Mouse (Mus musculus) hindbrain, postnatal 0 days (tissue): ENCODE measurements at regions not wholly inside any gene's neighbourhood (a gene's known extent, or its start where the extent isn't known, plus 50 kb on each side); places are given as distances from the start of the nearest gene placed in this dataset.

ENCODE experiments used
- ATAC-seq: fragments of 200-750 bp; cut with Nextera tagmentation; 2 replicates; pipeline ENCODE4 v1.8.0; 2017; ENCODE audit warnings: mild to moderate bottlenecking, moderate TSS enrichment, moderate library complexity
- DNase-seq: peaks from one replicate; pipeline ENCODE4 v3.0.0-alpha.2; 2015; ENCODE audit warnings: low spot score
- H3K27ac ChIP-seq: fragments of 300-500 bp; sonication (generic); 2 replicates; pipeline ENCODE4 v1.5.1; 2014; ENCODE audit warnings: mild to moderate bottlenecking
- H3K27me3 ChIP-seq: fragments of 300-500 bp; sonication (generic); 2 replicates; pipeline ENCODE4 v1.6.1; 2014; ENCODE audit warnings: low read length, mixed read lengths; ENCODE audit not compliant: insufficient read depth
- H3K36me3 ChIP-seq: fragments of 300-500 bp; sonication (generic); 2 replicates; pipeline ENCODE4 v1.6.1; 2014; ENCODE audit warnings: low read length, mixed read lengths; ENCODE audit not compliant: insufficient read depth
- H3K4me1 ChIP-seq: fragments of 300-500 bp; sonication (generic); 2 replicates; pipeline ENCODE4 v1.6.1; 2014; ENCODE audit warnings: antibody characterized with exemption, low read length, mixed read lengths; ENCODE audit not compliant: insufficient read depth
- H3K4me2 ChIP-seq: fragments of 300-500 bp; sonication (generic); 2 replicates; pipeline ENCODE4 v1.6.1; 2014; ENCODE audit warnings: low read depth, mild to moderate bottlenecking, low read length, moderate library complexity, mixed read lengths
- H3K4me3 ChIP-seq: fragments of 300-500 bp; sonication (generic); 2 replicates; pipeline ENCODE4 v1.5.1; 2014; ENCODE audit warnings: low read length
- H3K9ac ChIP-seq: fragments of 300-500 bp; sonication (generic); replicated peaks from 2 replicates; pipeline ENCODE4 v1.6.1; 2014; ENCODE audit warnings: mild to moderate bottlenecking, low read length, moderate library complexity, mixed read lengths
- H3K9me3 ChIP-seq: fragments of 300-500 bp; sonication (generic); 2 replicates; pipeline ENCODE4 v1.6.1; 2016; ENCODE audit warnings: low read length, mixed read lengths
- CTCF ChIP-seq: IDR thresholded peaks from 2 replicates; pipeline ENCODE4 v1.5.1; 2016; ENCODE audit warnings: antibody characterized with exemption, control low read depth, low read depth
- WGBS: fragments of 180-500 bp; shearing (Covaris S2); extraction: QIAGEN DNeasy Blood & Tissue Kit; methylation state at CpG from one replicate; pipeline ENCODE4 v1.1.7; 2014; 5-methylcytosine and 5-hydroxymethylcytosine counted together

DNA sequence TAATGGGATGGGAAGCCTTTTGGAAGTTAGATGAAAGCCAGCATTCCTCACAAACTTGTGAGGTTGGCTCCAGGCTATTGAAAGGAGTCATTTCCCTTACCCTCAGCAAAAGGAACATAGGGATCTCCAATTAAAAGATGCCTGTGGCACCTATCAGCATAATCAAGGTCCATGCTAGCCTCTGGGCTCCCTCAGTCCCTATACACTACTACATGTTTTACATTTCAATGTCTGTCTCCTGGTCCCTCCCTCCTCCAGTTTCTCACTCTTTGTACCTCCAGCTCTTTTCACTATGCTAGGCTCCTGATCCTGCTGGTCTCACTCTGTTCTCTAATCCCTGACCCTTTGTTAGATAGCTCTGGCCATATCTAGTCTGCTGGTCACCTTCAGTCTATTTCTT lies 790.6 kb downstream of the Defb40 start:
- Histone ChIP-seq H3K27me3 (no peaks in the 10 kb centered on the region), H3K4me1 (no peaks in the 10 kb centered on the region), H3K9ac (no peak overlapping the region), H3K9me3 (no peaks in the 10 kb centered on the region), H3K27ac (no peak overlapping the region), H3K36me3 (no peaks in the 10 kb centered on the region), H3K4me2 (no peak overlapping the region), H3K4me3 (no peak overlapping the region)
- DNase-seq: no peak
- no peak for ATAC-seq
- TF ChIP-seq CTCF: no peak

DNA sequence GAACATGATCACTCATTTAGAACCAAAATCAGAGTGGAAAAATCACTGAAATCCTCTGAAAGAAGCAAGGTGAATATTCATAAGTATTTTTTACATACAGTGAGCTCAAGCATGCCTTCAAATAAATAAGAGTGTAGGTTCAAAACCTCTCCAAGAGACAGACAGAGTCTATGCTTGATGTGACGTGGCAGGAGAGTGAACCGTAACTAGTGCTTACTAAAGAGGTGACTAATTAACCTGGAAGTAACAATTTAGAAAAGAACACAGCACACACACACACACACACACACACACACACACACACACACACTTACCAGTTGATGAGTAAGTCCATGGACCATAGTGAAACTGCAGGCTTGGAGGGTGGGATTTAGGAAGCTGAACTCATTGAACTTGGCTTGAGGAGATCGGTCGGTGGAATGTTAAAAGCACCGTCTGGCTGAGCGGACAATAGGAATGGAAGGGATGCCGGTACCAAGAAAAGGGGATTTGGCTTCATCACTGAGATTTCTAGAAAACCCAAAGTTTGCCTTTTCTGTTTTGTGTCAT lies 802.4 kb downstream of the Defb40 start:
- Histone ChIP-seq H3K4me2 (no peak overlapping the region), H3K9ac (no peak overlapping the region), H3K9me3 (no peaks in the 10 kb centered on the region), H3K36me3 (no peaks in the 10 kb centered on the region), H3K4me3 (no peak overlapping the region), H3K4me1 (no peaks in the 10 kb centered on the region), H3K27me3 (no peaks in the 10 kb centered on the region), H3K27ac (no peak overlapping the region)
- DNase-seq: no peak
- TF ChIP-seq CTCF: no peak
- WGBS: 88% methylated on average over 7 of the region's 7 CpGs
- no peak for ATAC-seq

DNA sequence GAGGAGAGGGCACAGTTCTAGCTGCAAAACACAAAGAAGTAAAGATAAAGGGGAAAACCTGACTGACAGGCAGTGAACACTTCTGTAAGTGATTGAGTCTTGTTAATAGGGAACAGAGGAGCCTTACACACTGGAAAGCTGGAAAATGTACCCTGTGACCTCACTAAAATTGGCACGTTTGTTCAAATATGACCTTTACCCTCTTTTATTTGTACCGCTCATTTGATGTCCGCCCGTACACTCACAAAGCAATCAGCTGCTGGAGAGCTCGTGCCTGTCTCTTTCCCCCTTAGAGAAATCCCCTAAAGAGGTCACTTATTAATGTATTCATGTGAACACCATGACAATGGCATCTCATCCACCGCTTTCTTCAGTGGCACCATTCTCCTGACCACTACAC lies 819.4 kb downstream of the Defb40 start:
- WGBS: 25% methylated on average over 6 of the region's 6 CpGs
- Histone ChIP-seq H3K4me3 (no peak overlapping the region), H3K4me1 (no peaks in the 10 kb centered on the region), H3K4me2 (no peak overlapping the region), H3K9ac (no peak overlapping the region), H3K9me3 (no peaks in the 10 kb centered on the region), H3K27me3 (no peaks in the 10 kb centered on the region), H3K27ac (no peak overlapping the region), H3K36me3 (no peaks in the 10 kb centered on the region)
- DNase-seq (no peak), ATAC-seq (no peak)
- no peak for TF ChIP-seq CTCF

DNA sequence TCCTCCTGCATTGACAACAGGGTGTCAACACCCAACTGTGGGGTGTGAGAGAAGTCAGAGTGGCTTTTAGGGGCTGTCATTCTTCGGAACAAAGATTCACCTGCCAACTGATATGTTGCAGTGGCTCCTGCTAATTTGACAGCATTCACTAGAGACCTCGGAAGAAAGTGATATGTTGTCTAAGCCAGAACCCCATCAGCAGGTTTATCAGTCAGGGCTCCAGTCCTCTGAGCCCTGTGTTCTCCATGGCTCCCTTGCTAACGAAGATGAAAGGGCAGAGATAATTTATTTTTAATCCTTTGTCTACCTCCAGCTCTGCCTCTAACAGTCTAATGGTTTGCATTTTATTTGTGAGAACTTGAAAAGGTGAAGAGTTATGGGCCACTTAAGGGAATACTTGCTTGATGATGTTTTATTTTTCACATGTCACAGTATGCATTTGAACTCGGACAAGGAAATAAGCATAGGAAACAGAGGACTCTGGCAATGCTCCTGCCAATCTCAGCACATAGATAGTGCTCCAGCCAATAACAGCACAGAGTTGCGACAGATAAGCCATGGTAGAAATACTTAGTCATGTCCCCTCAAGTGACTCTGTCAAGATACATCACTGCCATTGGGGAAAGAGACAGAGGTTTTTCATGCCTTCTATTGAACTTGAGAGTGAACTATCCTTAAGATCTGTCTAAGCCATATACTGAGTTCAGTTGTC lies 862.6 kb downstream of the Defb40 start:
- Histone ChIP-seq H3K36me3 (no peaks in the 10 kb centered on the region), H3K4me1 (no peaks in the 10 kb centered on the region), H3K9ac (no peak overlapping the region), H3K27ac (no peak overlapping the region), H3K4me2 (no peak overlapping the region), H3K27me3 (no peaks in the 10 kb centered on the region), H3K9me3 (no peaks in the 10 kb centered on the region), H3K4me3 (no peak overlapping the region)
- ATAC-seq: no peak
- TF ChIP-seq CTCF: no peak
- WGBS: 75% methylated on average over 5 of the region's 5 CpGs
- no peak for DNase-seq

DNA sequence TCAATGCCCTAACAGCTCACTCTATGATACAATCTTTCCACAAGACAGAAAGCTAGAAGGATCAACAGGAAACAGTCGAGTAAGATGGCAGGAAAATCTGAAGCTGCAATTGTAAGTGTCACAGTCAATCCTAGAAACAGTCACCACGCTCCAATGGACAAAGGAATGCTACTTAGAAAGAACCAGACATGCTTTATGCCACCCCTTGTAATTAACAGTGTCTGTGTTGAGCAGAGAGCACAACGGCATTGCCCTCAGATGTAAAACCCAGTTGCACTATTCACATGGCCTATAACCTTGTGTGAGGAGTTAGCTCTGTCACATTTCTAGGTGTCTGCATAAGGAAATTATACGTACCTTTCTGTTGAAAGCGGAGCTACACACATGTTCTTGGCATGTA lies 864.8 kb downstream of the Defb40 start:
- no peaks in the 10 kb centered on the region for H3K4me1 ChIP-seq
- ATAC-seq (no peak), DNase-seq (no peak)
- no peak overlapping the region for H3K27ac ChIP-seq
- H3K27me3 ChIP-seq: no peaks in the 10 kb centered on the region
- no peak overlapping the region for H3K4me2 ChIP-seq
- H3K36me3 ChIP-seq: no peaks in the 10 kb centered on the region
- H3K9me3 ChIP-seq: no peaks in the 10 kb centered on the region
- no peak overlapping the region for H3K9ac ChIP-seq
- H3K4me3 ChIP-seq: no peak overlapping the region
- TF ChIP-seq CTCF: no peak
- 67% methylated on average over 5 of the region's 5 CpGs for WGBS

DNA sequence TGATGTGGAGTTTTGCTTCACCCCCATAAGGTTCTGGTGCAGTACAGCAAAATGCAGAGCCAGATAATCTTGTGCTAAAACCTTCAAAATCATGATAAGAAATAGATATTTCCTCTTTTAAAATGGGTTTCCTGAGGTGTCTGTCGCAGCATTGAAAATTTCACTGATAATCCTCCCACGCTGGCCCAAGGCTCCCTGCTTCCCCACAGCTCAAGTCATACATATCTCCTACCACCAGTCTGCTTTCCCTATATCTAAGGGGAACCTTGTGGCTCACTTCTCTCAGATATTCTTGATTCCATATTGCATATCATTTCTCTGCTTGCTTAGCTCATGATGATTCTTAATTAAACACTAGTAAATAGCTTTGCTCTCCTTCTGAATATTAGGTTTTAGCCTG lies 868.6 kb downstream of the Defb40 start:
- TF ChIP-seq CTCF: no peak
- Histone ChIP-seq H3K4me3 (no peak overlapping the region), H3K27me3 (no peaks in the 10 kb centered on the region), H3K9ac (no peak overlapping the region), H3K4me2 (no peak overlapping the region), H3K4me1 (no peaks in the 10 kb centered on the region), H3K27ac (no peak overlapping the region), H3K9me3 (no peaks in the 10 kb centered on the region), H3K36me3 (no peaks in the 10 kb centered on the region)
- no peak for ATAC-seq
- DNase-seq: no peak
- 98% methylated on average over 2 of the region's 2 CpGs for WGBS

DNA sequence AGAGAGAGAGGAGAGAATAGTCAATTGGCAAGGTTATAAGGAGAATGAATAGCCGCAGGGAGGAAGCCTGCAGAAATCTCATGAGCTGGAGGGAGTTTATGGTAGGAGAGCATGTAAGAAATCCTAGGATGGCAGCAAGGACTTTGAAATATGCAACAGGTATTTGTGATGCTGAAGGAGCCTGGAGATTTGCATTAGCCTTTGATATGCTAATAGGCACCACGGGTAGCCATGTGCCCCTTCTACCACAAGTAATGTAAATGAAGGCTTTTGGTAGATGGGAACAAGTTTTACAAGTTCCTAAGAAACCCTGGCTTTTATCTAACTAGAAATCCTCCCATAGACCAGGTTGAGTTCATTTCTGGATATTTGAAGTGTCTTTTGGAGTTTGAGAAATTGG lies 871.2 kb downstream of the Defb40 start:
- no peak for TF ChIP-seq CTCF
- Histone ChIP-seq H3K36me3 (no peaks in the 10 kb centered on the region), H3K27me3 (no peaks in the 10 kb centered on the region), H3K9me3 (no peaks in the 10 kb centered on the region), H3K4me3 (no peak overlapping the region), H3K27ac (no peak overlapping the region), H3K4me2 (no peak overlapping the region), H3K9ac (no peak overlapping the region), H3K4me1 (no peaks in the 10 kb centered on the region)
- no peak for ATAC-seq
- no peak for DNase-seq
- 32% methylated on average over 2 of the region's 2 CpGs for WGBS
